Mouse (Mus musculus) kidney, adult 18-20 months (tissue): ENCODE data around the gene Ssbp3.

Experiments used
- DNase-seq: peaks from one replicate; pipeline ENCODE4 v3.0.0; 2021

Ssbp3 gene

DNA sequence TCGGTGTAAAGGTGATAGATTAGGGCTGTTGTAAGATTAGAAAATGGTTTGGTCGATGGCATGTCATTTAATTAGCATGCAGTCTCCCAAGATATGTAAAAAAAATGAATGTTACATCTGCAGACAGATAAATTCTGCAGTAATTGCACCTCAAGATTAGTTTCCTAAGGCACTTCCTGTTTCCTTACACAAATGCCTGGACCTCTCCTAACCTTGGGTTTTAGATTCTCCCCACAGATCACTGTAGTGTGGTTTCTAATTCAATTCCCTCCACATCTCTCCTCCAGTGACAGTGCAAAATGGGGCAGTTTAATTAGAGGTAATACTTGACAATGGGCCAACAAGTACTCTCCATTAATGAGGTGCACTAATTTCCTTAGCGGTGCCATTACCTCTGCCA lies 152.7 kb downstream of the Ssbp3 start:
- no peak for DNase-seq

DNA sequence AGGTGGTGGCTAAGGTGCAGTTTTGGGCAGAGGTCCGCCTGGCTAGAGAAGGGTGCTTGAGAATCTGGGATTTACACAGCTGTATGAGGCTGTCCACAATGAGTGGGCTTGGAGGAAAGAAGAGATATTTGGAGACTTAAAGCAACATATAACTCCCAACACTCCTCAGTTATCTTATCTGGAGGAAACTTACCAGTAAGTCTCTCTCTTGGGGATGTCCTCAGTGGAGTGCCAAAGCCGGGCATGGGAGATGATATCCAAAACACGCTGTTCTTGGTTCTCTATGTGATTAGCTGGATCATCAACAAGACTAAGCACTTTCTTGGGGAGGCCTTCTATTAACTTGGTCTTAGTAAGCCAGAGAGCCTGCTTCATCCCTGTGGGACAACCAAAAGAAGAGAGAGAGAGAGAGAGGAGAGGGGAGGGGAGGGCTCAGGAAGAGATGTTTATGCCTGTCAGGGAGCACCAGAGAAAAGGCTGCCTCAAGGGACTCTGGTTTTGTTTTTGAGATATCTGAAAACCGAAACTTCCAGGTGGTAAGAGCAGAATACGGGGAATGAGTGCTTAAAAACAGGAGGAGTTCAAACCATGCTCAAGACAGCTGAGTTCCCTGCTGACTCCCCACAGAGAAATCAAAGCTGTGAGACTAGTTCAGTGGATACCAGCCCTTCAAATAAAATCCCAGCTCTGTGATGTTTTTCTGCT lies 154.0 kb downstream of the Ssbp3 start:
- no peak for DNase-seq

DNA sequence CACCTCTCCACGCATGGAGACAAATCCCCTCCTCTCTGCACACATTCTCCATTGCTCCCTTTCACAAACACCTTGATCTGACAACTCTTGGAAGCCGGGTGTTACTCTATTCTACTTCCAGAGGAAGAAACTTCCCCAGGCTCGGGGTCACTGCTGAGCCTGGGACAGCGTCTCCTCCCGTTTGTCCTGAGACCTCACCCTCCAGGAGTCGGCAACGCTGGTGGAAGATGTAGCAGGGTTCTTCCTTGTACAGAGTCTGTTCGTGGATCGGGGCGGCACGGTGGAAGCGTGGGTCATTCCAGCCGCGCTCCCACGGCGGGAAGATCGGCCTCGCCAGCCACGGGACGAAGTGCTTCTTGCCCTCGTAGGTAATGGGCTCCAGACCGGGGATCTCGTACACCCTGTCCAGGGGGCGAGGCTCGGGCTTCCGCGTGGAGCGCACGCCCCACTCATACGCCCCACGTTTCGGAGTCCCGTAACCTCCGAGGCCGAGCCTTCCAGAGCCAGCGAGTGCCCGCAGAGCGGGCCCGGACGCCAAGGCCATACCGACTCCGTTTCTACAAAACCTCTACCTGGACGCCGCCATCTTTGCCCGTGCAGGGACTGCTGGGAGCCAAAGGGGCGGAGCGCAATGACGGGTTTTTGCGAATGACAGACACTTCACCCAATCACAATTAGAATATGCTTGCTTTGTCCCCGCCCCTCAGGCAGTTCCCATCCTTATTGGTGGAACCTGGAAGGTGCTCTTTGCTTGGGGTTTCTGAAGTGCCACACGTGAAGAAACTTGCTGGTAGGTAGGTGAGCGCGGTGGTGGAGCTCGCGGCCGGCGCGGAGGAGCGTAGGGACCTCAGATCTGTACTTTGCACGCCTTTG lies 156.0 kb downstream of the Ssbp3 start, which contains the start of the genes Mrpl37 and Cyb5rl:
Gene Mrpl37 (minus strand): TSS at position 617 of the 873 bp plus-strand sequence.
Gene Cyb5rl (plus strand): TSS at position 737 of the 873 bp plus-strand sequence.
- peak; percentile 97 for DNase-seq

DNA sequence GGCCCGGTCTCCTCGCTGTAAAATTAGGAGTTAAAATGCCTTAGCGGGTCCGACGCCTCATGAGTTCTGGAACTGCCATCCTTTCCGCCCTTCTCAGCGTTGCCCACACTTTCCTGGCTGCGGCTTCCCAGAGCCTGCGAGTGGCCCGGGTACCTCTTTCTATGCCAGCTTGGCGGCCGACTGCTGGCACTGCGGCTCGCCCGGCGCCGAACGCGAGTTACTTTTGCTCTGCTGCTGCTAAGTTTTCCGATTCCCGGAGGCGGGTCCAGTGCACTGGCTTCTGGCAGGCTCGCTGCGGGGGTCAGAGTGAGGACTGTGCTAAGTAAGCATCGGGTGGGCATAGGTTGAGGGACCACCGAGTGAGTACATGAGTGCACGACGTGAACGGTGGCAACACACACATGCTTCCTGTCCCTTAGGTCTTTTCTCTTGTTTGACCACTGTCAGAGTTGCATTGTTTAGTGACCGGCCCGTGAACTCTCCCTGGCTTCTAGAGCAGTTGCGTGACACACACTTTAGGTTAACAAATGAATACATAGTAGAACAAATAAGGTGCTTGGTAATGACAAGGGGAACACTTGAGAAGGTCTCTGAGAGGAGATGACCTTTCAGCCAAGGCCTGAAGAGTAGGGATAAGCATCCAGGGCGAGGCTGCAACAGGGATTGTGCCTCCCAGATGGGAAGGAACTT lies 156.8 kb downstream of the Ssbp3 start:
- no peak for DNase-seq

DNA sequence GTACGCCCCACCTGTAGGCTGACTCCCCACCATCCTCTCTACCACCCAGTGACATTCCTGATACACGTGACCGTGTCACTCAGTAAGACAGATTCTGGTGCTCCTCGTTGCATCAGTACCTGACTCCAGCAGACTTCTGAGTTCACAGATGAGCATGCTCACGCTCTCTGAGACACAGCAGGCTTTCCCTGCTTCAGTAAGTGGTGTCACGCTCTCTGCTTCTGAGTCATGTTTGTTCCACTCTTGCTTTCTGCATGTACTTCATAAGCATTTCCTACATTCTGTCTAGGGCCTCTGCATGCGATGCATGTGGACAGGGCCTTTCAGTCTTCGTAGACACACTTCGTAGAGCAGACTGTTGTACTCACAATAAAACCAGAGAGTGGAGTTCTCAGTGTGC lies 161.8 kb downstream of the Ssbp3 start:
- DNase-seq, result no peak

DNA sequence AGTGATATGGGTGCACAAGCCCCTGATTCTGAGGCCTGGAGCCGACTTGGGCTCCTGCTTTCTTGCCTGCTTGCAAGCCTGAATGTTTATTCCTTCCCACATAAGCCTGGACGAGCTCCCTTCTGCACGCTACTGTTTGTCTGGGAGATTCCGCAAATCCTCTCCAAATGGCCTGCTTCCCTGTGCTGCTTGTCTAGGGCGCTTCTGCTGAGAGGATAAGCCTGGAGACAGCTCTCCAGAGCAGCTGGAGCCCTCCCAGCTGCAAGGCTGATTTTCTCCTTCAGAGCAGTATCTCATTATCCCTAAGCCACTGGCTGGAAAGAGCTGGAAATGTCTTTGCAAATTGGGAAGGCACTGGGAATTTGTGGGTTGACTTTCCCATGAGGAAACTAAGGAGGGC lies 165.0 kb downstream of the Ssbp3 start:
- no peak for DNase-seq

DNA sequence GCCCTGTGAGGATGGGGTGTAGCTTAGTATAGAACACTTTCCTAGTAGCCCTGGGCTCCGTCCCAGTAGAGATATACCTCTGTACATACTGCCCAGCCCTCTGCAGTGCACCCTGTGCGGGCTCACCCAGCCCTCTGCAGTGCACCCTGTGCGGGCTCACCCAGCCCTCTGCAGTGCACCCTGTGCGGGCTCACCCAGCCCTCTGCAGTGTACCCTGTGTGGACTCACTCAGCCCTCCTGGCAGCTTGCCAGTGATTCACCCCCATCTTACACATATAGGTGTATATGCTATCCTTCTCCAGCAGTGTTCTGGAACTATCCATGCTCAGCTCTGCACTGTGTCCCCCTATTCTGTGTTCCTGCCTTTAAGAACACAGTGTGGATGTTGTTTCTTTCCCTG lies 168.4 kb downstream of the Ssbp3 start:
- no peak for DNase-seq

DNA sequence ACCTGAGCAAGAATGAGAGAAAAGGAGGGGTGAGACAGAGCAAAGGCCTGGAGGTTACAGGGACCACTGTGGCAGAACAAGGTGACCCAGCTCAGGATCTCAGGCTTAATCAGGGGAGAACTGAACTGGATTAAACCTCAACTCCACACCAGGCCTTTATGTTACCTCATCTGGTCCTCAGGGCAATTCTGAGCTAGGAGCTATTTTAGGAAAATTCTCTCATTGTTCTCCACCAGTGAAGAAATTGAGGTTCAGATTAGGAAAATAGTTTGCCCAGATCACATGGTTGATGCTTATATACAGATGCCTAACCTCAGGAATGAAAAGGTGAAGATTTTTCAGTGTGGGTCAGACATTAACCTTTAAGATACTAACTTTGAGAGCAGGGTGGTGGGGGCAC lies 169.2 kb downstream of the Ssbp3 start:
- DNase-seq, result no peak

DNA sequence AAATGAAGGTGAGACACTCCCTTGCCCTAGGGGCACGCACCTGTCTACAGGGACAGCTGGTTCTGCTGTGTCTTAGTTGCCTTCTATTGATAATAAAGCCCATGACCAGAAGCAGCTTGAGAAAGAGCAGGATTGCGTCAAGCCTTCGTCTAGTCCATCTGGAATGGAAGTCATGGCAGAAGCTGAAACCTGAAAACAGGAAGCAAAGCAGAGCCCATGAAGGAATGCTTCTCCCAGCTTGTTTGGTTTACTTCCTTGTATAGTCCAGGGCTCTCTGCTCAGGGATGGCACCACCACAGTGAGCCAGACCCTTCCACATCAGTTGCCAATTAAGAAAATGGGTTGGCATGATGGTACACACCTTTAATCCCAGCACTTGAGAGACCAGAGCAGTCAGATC lies 171.7 kb downstream of the Ssbp3 start:
- no peak for DNase-seq

DNA sequence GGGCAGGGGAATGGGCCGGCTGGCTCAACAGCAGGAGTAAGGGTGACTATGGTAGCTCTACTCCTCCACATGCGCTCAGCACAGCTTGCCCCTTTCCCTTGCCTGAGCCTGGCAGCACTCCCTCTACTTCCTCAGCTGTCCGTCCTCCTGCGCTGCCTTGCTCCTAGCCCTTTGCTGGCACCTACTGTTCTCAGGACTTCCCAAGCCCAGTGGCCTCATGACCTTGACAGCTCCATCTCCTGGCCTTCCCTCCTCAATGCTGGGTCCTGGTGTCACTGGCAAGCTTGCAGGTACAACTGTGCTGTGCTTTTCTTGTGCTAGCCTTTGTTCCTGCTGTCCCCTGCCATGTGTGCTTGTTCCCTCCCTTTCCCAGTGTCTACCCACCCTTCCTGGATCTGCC lies 172.6 kb downstream of the Ssbp3 start:
- no peak for DNase-seq

DNA sequence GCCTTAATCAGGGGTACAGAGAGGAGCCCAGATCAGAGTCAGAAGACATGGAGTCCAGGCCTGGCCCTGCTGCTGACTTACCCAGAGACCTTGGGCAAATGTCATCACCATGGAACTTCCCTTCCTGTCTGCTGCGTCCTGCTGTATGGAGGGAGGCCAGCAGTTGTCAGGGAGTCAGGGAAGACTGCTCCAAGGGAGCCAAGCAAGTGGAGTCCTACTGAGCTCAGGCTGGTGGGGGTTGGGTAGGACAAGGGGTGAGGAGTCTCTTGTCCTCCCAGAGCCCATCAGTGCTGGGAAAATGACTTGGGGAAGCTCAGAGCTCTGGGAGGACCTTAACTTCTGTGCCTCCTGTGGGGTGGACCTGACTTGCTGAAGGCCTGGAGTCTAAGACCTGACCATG lies 173.8 kb downstream of the Ssbp3 start:
- DNase-seq, result no peak

DNA sequence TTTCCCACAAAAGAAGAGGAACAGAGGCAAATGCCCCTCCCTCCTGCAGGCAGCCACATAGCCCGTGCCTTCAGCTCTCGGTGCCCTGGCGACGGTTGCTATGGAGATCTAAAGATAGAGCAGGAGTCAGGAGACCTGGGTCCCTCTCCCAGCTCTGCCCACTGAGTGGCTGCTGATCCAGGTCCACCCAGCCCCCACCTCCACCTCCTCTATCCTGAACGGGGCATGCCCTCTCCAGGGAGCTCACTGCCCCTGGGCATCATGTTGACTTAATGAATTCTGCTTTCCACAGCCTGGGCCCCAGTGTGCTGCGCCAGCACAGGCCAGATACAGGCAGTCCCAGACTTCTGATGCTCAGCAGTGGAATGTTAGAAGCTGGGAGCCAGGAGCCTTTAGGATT lies 174.4 kb downstream of the Ssbp3 start:
- DNase-seq, result peak; percentile 70

DNA sequence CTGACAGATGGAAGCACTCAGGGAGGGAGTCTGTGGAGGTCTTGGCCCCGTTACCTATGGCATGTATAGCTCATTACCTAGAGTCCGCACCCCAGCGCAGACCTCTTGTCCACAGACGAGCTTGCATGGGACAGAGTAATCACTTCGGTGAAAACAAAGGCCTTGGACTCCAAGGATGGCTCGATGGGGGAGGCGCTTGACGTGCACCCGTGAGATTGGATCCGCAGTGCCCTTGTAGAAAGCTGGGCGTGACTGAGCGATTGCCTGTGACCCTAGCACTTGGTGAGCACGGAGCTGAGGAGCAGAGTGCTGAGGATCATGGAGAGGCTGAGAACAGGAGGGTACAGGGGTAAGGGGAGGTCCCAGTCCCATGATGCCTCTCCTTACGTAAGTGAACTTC lies 181.2 kb downstream of the Ssbp3 start:
- no peak for DNase-seq

DNA sequence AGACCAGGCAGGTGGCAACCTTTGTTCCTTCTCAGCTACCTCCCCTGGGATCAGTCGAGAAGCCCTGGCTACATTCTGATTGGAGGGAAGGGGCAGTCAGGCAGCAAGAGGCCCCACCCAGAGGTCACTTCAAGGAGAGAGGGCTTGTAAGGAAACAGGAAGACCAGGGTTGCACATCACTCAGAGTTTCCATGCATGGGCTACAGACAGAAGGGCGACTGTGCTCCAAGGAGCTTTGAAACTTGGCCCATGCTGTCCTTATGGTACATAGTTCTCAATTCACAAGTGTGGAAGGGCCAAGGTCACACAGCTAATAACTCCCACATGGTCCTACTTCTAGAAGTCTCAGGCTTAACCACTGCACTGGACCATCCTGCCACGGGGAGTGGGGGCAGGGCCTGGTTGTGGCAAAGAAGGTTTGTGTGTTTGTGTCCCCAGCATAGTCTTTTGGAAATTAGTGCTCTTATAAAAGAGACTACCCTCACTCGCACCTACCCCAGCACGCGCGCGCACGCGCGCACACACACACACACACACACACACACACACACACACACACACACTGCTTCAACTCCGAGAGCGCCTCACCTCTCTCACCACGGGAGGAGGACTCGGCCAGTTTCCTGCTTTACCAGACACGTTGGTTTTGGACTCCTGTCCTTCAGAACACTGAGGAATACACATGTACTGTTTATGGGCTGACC lies 184.1 kb downstream of the Ssbp3 start:
- no peak for DNase-seq

DNA sequence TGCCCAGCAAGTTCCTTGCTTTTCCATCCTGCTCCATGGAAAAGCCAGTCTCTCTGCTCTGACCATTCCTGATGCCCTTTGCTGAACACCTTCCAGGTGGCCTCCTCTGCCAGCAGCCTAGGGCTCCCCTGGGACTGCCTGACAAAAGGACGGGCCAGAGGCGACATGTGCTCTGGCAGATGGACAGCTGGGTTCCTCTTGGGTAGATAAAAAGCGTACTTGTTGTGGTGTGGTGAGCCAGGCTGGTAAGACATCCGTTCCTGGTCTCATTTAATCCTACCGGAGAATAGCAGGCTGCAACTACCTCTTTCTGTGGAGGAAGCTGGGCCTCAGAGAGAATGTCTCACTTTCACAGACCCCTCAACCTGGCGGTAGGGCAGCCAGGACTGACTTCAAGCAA lies 185.5 kb downstream of the Ssbp3 start:
- DNase-seq, result no peak

DNA sequence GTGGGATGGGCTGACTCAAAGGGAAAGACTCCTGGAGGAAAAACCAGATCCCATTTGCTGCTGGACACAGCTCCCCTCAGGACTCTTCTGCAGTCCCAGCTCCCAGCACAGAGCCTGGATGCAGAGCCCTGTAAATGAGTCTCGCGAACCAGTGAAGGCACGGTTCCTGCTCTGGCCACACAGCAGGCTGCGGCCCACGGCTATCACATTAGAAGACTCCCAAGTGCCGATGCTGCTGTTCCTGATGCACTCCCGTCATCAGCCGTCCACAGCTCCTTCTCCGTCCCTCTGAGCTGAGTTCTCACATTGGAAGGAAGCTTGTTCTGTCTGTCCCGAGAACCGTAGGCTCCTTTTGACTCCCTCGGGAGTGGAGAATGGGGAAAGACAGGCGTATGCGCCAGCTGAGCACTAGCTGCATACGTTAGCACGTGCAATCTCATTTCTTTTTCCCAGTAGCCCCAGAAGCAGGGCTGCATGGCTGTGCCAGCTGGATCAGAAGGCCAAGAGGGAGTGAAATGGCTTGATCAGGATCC lies 186.4 kb downstream of the Ssbp3 start, which contains the start of gene Cdcp2:
Gene Cdcp2 (plus strand): TSS at position 51 of the 533 bp plus-strand sequence.
- no peak for DNase-seq

DNA sequence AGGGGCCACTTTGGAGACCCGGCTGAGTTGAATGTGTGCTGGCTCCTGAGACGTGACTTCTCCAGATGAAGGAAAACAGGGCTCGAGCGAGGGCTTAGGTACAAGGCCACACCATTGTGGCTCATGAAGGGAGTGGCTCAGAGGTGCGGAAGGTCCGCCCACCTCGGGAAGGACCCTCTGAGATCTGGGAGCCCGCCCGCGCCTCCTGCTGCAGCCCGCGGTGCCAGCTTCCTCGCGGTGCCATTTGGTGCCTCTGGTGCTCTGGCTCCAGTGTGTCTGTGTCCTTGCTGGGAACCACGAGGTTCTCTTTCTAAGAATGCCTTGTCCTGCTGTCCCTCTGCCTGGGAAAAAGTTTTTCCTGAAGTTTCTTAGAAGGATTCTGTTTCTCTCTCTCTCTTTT lies 187.4 kb downstream of the Ssbp3 start:
- DNase-seq, result no peak

DNA sequence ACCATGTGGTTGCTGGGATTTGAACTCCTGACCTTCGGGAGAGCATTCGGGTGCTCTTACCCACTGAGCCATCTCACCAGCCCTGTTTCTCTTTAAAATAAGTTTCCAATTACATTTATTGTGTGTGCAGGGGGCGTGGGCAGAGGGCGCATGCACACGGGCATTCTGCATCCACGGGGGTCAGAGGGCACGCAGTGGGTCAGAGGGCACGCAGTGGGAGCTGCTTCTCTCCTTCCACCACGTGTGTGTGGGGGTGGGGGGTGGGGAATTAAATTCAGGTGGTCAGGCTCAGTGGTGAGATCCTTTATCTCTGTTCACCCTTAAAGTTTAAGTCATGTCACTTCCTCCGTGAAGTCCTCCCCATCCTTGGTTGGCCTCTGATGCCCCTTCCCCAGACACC lies 187.9 kb downstream of the Ssbp3 start:
- DNase-seq, result no peak

DNA sequence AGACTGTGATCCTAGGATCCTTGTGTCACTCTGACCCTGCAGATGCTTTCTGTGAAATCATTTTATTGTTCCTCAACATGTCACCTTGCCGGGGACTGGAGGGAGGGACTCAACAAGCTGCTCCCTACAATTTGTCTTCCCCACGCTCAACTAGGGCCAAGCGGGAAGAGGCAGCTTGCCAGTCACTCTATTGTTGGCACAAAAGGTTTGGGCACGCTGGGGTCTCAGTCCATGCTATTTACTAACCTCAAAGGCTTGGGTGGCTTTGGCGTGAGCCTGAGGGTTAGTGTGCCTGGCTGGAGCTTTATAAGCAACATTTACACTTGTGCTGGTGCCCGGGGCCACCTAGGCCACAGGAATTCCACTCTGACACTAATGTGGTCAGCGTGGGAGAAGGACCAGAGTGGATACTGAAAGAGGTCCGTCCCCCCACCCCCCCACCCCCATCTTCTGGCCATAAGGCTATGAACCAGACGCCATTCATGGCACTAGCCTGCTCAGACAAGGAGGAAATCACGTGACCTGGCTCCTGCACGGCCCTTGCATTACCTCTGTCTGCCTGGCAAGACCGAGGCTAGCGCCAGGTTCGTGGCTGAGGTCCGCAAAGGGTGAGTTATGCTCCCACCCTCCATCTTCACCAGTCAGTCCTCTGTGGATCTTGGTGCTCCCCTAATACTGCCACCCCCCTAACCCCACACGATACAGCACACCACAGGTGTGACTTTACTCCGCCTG lies 188.5 kb downstream of the Ssbp3 start:
- DNase-seq, result no peak
